Mouse (Mus musculus) olfactory bulb, adult 2 months (tissue): ENCODE measurements around the gene Tmem28.

ENCODE experiments used
- CTCF ChIP-seq: fragments of 200-500 bp; IDR thresholded peaks from 2 replicates; pipeline ENCODE4 v1.5.1; 2012; ENCODE audit warnings: low read depth, mild to moderate bottlenecking, low read length, moderate library complexity; ENCODE audit not compliant: insufficient read depth
- POLR2A ChIP-seq: fragments of 200-500 bp; IDR thresholded peaks from 2 replicates; pipeline ENCODE4 v1.6.1; 2012; ENCODE audit warnings: mild to moderate bottlenecking, low read depth, low read length, moderate library complexity; ENCODE audit not compliant: insufficient read depth

GRCm38 (mm10) chrX:99819395-99819935, 1.4 kb upstream of the Tmem28 start:
- TF ChIP-seq CTCF (peak; percentile 43; the same call in 1 of the 2 replicates), POLR2A (no peak)
